Mouse (Mus musculus): ENCODE data around the gene Tmem209. TPM values are rescaled to one million over a fixed set of nuclear protein-coding genes. Genes with fewer than 3 reads are reported as not detected.
A peak's percentile ranks its signal among the peaks of the same experiment; 100 is the strongest.

Tmem209 gene
- polyA plus RNA-seq (2016; fragmentation: Nextera tagmentation; extraction: Ambion mirVana): 38.3 and 40.3 TPM in 2 replicates

GRCm38 (mm10) chr6:30509265-30510239 lies at the start of gene Tmem209, which contains the start of gene Ssmem1:
Tmem209 (minus strand) TSS chr6:30509783.
Ssmem1 (plus strand) TSS chr6:30509849.
- H3K27me3 ChIP-seq (ENCODE audit: insufficient read depth, poor library complexity, severe bottlenecking): no peaks in the 10 kb centered on the region
- H3K4me1 ChIP-seq (replicated peaks): peaks cover 25% of the 10 kb centered on the region
- peaks cover 31% of the 10 kb centered on the region for H3K36me3 ChIP-seq
- peak; percentile 100 for DNase-seq (ENCODE audit: low spot score)
- H3K9me3 ChIP-seq: no peaks in the 10 kb centered on the region
- H3K4me3 ChIP-seq: peak within 1 kb of the TSS; percentile 63
- peak within 1 kb of the TSS; percentile 98 for H3K27ac ChIP-seq
- under 1% methylated on average over 37 of the region's 37 CpGs for WGBS

- Histone ChIP-seq H3K9me3 (no peaks in the 10 kb centered on the region), H3K4me3 (no peak overlapping the region), H3K27ac (peak overlapping the region; percentile 72), H3K36me3 (no peaks in the 10 kb centered on the region), H3K27me3 (ENCODE audit: insufficient read depth, poor library complexity, severe bottlenecking) (no peaks in the 10 kb centered on the region), H3K4me1 (replicated peaks) (peaks cover 31% of the 10 kb centered on the region)
- 9% methylated on average over 9 of the region's 9 CpGs for WGBS
- no peak for DNase-seq (ENCODE audit: low spot score)
These were observed 46.5 kb upstream of the Tmem209 start for GRCm38 (mm10) chr6:30556080-30556479.

- no peak overlapping the region for H3K4me3 ChIP-seq
- WGBS: 90% methylated on average over 5 of the region's 5 CpGs
- H3K9me3 ChIP-seq: no peaks in the 10 kb centered on the region
- H3K27ac ChIP-seq: no peak overlapping the region
- no peaks in the 10 kb centered on the region for H3K27me3 ChIP-seq (ENCODE audit: insufficient read depth, poor library complexity, severe bottlenecking)
- no peak for DNase-seq (ENCODE audit: low spot score)
- H3K4me1 ChIP-seq (replicated peaks): peaks cover 45% of the 10 kb centered on the region
- no peaks in the 10 kb centered on the region for H3K36me3 ChIP-seq
These were observed 45.1 kb upstream of the Tmem209 start for GRCm38 (mm10) chr6:30554621-30555170.

- H3K36me3 ChIP-seq: no peaks in the 10 kb centered on the region
- H3K9me3 ChIP-seq: no peaks in the 10 kb centered on the region
- peaks cover 51% of the 10 kb centered on the region for H3K4me1 ChIP-seq (replicated peaks)
- H3K4me3 ChIP-seq: no peak overlapping the region
- no peaks in the 10 kb centered on the region for H3K27me3 ChIP-seq (ENCODE audit: insufficient read depth, poor library complexity, severe bottlenecking)
- no peak for DNase-seq (ENCODE audit: low spot score)
- 94% methylated on average over 5 of the region's 5 CpGs for WGBS
- H3K27ac ChIP-seq: peak overlapping the region; percentile 69; the same call in 1 of the 2 replicates
These were observed 44.5 kb upstream of the Tmem209 start for GRCm38 (mm10) chr6:30554092-30554491.

- no peaks in the 10 kb centered on the region for H3K27me3 ChIP-seq (ENCODE audit: insufficient read depth, poor library complexity, severe bottlenecking)
- H3K36me3 ChIP-seq: no peaks in the 10 kb centered on the region
- peaks cover 57% of the 10 kb centered on the region for H3K4me1 ChIP-seq (replicated peaks)
- 74% methylated on average over 7 of the region's 7 CpGs for WGBS
- H3K27ac ChIP-seq: peak overlapping the region; percentile 69
- no peak for DNase-seq (ENCODE audit: low spot score)
- no peak overlapping the region for H3K4me3 ChIP-seq
- H3K9me3 ChIP-seq: no peaks in the 10 kb centered on the region
These were observed 43.9 kb upstream of the Tmem209 start for GRCm38 (mm10) chr6:30553381-30554010.

GRCm38 (mm10) chr6:30552628-30553027 lies 43.0 kb upstream of the Tmem209 start:
- DNase-seq (ENCODE audit: low spot score): no peak
- H3K4me1 ChIP-seq (replicated peaks): peaks cover 66% of the 10 kb centered on the region
- H3K27ac ChIP-seq: peak overlapping the region; percentile 91
- no peaks in the 10 kb centered on the region for H3K27me3 ChIP-seq (ENCODE audit: insufficient read depth, poor library complexity, severe bottlenecking)
- 58% methylated on average over 6 of the region's 6 CpGs for WGBS
- H3K4me3 ChIP-seq: no peak overlapping the region
- H3K36me3 ChIP-seq: no peaks in the 10 kb centered on the region
- no peaks in the 10 kb centered on the region for H3K9me3 ChIP-seq

GRCm38 (mm10) chr6:30551644-30552580 lies 42.3 kb upstream of the Tmem209 start:
- WGBS: 18% methylated on average over 23 of the region's 23 CpGs
- no peaks in the 10 kb centered on the region for H3K9me3 ChIP-seq
- DNase-seq (ENCODE audit: low spot score): peak; percentile 78
- H3K4me3 ChIP-seq: peak overlapping the region; percentile 40
- H3K4me1 ChIP-seq (replicated peaks): peaks cover 72% of the 10 kb centered on the region
- H3K36me3 ChIP-seq: no peaks in the 10 kb centered on the region
- H3K27ac ChIP-seq: peak overlapping the region; percentile 91
- no peaks in the 10 kb centered on the region for H3K27me3 ChIP-seq (ENCODE audit: insufficient read depth, poor library complexity, severe bottlenecking)

GRCm38 (mm10) chr6:30551193-30551515 lies 41.6 kb upstream of the Tmem209 start:
- H3K27me3 ChIP-seq (ENCODE audit: insufficient read depth, poor library complexity, severe bottlenecking): no peaks in the 10 kb centered on the region
- DNase-seq (ENCODE audit: low spot score): no peak
- H3K4me3 ChIP-seq: no peak overlapping the region; the same call in 1 of the 2 replicates
- no peaks in the 10 kb centered on the region for H3K36me3 ChIP-seq
- peak overlapping the region; percentile 91 for H3K27ac ChIP-seq
- peaks cover 77% of the 10 kb centered on the region for H3K4me1 ChIP-seq (replicated peaks)
- no peaks in the 10 kb centered on the region for H3K9me3 ChIP-seq

- no peak overlapping the region for H3K4me3 ChIP-seq
- WGBS: 58% methylated on average over 7 of the region's 7 CpGs
- H3K36me3 ChIP-seq: no peaks in the 10 kb centered on the region
- no peaks in the 10 kb centered on the region for H3K27me3 ChIP-seq (ENCODE audit: insufficient read depth, poor library complexity, severe bottlenecking)
- DNase-seq (ENCODE audit: low spot score): peak; percentile 61
- H3K4me1 ChIP-seq (replicated peaks): peaks cover 77% of the 10 kb centered on the region
- H3K9me3 ChIP-seq: no peaks in the 10 kb centered on the region
- peak overlapping the region; percentile 91 for H3K27ac ChIP-seq
These were observed 41.1 kb upstream of the Tmem209 start for GRCm38 (mm10) chr6:30550496-30551192.

- H3K4me3 ChIP-seq: peak overlapping the region; percentile 29
These were observed 39.7 kb upstream of the Tmem209 start for GRCm38 (mm10) chr6:30549231-30549761.

GRCm38 (mm10) chr6:30547656-30548306 lies 38.2 kb upstream of the Tmem209 start:
- Histone ChIP-seq H3K27ac (peak overlapping the region; percentile 95), H3K9me3 (no peaks in the 10 kb centered on the region), H3K36me3 (no peaks in the 10 kb centered on the region), H3K27me3 (ENCODE audit: insufficient read depth, poor library complexity, severe bottlenecking) (no peaks in the 10 kb centered on the region), H3K4me1 (replicated peaks) (peaks cover 93% of the 10 kb centered on the region), H3K4me3 (peak overlapping the region; percentile 39; the same call in 1 of the 2 replicates)
- DNase-seq (ENCODE audit: low spot score): no peak
- WGBS: 18% methylated on average over 9 of the region's 9 CpGs

More at GRCm38 (mm10) chr6:30549231-30549761, 39.7 kb upstream of the Tmem209 start:
- Histone ChIP-seq H3K27ac (peak overlapping the region; percentile 95), H3K4me1 (replicated peaks) (peaks cover 87% of the 10 kb centered on the region), H3K27me3 (ENCODE audit: insufficient read depth, poor library complexity, severe bottlenecking) (no peaks in the 10 kb centered on the region), H3K9me3 (no peaks in the 10 kb centered on the region), H3K36me3 (no peaks in the 10 kb centered on the region)
- DNase-seq (ENCODE audit: low spot score): peak; percentile 74
- 11% methylated on average over 15 of the region's 15 CpGs for WGBS

Data from hindbrain, embryonic 10.5 days (tissue).